Mouse (Mus musculus): ENCODE results near the gene Il12rb2. TPM values are rescaled to one million over a fixed set of nuclear protein-coding genes. Genes with fewer than 3 reads are reported as not detected.

Gene Il12rb2
- total RNA-seq, 2 experiments from 2014 or later: 3.0 to 17.5 TPM

DNA sequence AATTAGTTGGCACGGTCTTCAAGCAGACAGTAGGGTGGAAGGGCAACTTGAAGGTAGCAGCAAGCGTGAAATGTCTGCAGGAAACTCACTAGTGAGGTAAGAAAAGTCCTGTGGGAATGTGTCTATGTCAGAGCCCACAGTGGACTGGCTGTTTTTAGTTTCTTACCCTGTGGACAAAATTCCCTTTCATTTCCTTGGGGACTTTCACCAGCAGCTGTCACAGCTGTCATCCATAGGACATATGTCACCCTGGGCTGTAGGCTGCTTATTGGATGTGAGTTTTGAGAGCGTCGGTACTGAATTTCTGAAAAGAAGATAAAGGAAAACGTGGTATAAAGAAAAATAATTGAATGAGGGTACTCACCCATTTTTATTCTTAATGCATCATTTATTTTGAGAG, 77.2 kb downstream of the Il12rb2 start:
- no peak for ATAC-seq (ENCODE audit: poor library complexity, severe bottlenecking)

DNA sequence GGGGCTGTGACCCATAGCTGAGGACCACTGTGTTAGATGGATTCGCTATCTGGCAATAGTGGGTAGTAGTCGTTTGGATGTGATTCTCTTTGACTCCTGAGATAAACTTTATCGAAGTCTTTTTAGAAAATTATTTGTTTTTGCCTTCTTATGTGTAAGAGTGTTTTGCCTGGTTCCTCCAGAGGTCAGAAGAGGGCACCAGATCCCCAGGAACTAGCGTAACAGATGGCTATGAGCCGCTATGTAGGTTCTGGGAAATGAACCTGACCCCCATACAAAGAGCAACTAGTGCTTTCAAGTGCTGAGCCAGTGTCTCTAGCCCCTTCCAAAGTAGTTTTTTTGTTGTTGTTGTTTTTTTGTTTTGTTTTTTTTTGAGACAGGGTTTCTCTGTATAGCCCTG, 79.9 kb downstream of the Il12rb2 start:
- ATAC-seq (ENCODE audit: poor library complexity, severe bottlenecking): peak; percentile 33; the same call in 1 of the 2 replicates

DNA sequence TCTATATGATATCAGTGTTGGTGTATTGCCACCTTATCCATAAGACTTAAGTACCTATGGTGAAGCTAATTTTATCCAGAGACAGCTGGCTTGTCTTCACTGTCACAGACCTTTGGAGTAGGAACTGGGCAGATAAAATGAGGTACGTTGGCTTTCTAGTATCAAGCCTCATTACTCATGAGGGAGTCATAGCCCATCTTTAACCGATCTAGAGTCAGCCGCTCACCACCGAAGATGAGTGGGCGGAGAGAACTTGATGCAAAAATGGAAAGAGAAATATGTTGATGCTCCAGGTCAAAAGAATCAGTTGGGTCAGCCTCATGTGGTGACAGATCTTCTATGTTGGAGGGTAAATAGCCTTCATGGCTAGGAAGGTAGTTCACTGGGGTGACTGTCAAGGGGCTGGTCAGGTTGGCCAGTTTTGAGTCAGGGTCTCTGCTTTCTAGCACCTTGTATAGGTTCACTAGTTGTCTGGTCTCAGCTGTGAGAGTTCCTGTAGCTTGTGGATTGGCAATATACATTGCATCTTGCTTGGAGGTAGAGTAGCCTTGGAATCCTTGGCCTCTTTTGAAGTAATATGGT, 83.9 kb downstream of the Il12rb2 start:
- ATAC-seq (ENCODE audit: poor library complexity, severe bottlenecking): no peak

DNA sequence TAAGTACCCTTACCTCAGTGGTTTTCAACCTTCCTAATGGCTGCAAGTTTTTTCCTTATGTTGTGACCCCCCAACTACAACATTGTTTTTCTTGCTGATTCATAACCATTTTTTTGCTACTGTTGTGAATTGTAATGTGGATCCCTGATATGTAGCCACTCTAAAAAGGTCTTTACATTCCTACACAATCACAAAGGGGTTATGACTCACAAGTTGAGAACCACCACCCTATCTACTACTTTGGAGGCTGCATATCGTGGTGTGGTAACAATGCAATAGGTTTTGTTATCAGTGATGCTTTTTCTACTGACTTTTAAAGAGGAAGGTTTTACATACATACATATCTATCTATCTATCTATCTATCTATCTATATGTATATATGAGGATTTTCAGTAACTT, 93.1 kb downstream of the Il12rb2 start:
- ATAC-seq (ENCODE audit: poor library complexity, severe bottlenecking): no peak

DNA sequence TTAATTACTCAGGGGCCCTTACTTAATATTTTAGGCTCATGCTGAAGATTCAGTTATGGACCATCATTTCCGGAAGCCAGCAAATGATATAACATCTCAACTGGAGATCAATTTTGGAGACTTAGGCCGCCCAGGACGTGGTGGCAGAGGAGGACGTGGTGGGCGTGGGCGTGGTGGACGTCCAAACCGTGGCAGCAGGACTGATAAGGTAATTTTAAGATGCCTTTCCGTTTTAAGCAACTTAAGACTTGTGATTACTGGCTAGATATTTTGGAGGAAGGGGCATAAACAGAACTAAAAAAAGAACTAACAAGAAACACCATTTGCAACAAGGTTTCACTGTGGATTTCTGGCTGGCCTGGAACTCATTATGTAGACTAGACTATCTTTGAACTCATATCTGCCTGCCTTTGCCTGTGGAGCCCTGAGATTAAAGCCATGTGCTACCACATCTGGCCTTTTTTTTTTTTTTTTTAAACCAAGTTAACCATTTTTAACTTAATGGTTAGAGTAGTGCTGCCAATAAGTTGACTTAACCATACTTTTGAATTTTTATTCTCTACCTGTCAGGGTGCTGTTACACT, 94.3 kb downstream of the Il12rb2 start:
- no peak for ATAC-seq (ENCODE audit: poor library complexity, severe bottlenecking)

DNA sequence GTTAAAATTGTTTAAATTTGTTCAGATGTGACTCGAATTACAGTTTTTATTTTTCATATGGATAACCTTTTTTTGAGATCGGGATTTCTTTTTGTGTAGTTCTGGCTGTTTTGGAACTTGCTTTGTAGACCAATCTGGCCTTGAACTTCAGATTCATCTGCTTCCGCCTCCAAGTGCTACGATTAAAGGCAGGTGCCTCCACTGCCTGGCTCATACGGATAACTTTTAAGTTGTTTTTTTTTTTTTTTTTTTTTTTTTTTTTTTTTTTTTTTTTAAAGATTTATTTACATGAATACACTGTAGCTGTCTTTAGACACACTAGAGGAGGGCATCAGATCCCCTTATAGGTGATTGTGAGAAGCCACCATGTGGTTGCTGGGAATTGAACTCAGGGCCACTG, 98.0 kb downstream of the Il12rb2 start:
- no peak for ATAC-seq (ENCODE audit: poor library complexity, severe bottlenecking)

DNA sequence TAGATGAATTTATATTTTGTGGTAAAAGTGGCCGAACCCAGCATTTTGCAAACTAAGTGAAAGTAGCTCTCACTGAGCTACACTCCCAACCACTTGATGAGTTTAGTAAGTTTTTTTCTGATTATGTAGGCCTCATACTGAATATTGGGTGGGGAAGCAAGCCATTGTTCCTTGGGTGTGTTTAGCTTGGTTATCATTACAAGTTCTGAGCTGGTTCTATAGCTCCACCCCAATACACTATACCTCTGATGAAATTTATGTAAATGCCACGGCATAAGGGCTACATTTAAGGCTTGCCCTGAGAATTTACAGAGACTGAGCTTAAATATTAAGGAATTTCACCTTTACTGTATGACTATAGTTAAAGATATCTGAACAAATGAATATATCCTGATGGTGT, 106.5 kb downstream of the Il12rb2 start:
- no peak for ATAC-seq (ENCODE audit: poor library complexity, severe bottlenecking)

DNA sequence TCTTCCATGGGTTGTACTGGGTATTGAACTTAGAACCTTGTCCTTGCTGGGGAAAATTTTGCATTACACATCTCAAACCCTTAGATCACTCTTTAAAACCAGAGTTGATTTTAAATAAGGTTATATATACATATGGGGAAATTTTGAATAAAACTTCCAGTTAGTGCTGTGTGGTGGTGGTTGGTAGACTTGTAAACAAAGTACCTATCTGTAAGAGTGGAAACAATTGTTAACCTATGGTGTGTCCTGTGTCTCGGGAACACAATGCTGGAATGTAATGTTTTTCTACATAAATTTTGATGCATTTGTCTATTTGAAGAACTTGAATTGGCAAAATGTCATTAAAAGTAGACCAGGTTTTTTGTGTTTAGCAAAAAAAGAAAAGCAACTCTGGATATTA, 107.0 kb downstream of the Il12rb2 start:
- ATAC-seq (ENCODE audit: poor library complexity, severe bottlenecking): no peak

DNA sequence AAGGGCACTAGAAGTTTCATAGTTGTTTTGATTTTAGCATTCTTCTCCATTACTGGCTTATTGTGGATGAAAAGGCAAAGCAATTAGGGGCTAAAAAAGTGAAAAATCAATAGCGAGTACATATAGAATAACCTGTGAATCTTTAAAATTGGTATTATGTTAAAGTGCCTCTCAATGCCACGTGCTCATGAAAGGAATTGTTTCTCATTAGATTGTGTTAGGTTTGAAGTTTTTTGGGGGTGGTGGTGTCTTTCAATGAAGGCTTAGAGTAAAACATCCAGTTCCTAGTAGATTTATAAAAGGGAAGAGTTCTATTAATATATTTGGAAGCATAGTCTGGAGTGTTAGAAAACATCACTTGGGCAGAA, 107.8 kb downstream of the Il12rb2 start:
- ATAC-seq (ENCODE audit: poor library complexity, severe bottlenecking): no peak

DNA sequence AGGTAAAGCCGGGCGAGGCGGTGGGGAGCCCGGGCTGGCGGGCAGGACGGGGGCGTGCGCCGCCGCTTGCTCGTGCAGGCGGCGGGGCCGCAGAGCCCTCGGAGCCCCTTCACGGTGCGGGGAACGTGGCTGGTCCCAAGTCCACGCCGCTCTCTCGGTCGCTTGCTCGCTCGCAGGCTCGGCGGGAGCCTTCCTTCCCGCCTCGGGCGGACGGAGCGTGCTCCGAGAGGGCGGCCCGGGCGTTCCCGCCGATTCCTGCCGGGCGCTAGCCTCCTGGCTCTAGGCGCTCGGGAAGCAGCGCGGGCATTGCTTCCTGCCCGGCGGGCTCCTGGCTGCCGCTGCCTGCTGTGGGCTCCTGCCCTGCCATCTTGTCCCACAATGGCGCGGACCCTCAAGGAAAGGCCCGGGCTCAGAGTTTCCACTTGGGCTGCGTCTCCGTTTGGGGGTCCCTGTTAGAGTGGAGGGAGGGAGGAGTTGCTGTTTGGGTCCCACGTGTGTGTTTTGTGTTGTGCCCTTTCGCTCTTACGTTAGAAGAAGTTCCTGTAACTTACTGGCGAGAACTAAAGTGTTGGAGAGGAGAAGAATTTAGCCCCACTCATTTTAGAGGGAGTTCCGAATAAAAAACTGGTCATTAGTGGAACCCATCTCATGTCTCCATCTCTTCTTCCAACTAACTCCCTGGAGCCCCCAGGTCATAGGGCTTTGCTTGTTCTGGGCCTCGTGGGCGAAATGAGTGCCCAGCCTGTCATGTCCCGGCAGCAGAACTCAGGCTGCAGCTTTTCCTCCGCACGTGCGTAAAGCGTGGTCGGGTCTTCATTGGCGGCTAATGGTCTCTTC, 108.4 kb downstream of the Il12rb2 start:
- peak; percentile 6; the same call in 1 of the 2 replicates for ATAC-seq (ENCODE audit: poor library complexity, severe bottlenecking)

DNA sequence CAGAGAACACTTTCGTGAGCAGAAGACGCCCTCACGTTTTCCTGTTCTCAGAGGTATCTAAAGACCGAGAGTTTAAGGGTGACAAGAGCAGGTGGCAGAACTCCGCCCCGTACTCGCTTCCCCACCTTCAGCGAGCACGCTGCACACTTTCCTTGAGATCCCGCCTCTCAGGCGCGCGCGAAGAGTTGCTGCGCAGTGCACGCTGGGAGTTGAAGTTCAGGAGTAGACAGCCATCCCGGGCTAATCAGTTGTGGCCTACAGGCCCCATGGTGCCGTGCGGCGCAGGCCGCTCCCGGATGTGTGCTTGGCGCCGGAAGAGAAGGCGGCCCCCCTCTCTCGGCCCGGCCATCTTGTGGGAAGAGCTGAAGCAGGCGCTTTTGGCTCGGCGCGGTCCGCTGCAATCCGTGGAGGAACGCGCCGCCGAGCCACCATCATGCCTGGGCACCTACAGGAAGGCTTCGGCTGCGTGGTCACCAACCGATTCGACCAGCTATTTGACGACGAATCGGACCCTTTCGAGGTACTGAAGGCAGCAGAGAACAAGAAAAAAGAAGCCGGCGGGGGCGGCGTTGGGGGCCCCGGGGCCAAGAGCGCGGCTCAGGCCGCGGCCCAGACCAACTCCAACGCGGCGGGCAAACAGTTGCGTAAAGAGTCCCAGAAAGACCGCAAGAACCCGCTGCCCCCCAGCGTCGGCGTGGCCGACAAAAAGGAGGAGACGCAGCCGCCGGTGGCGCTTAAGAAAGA, 109.2 kb downstream of the Il12rb2 start:
- ATAC-seq (ENCODE audit: poor library complexity, severe bottlenecking): peak; percentile 90

DNA sequence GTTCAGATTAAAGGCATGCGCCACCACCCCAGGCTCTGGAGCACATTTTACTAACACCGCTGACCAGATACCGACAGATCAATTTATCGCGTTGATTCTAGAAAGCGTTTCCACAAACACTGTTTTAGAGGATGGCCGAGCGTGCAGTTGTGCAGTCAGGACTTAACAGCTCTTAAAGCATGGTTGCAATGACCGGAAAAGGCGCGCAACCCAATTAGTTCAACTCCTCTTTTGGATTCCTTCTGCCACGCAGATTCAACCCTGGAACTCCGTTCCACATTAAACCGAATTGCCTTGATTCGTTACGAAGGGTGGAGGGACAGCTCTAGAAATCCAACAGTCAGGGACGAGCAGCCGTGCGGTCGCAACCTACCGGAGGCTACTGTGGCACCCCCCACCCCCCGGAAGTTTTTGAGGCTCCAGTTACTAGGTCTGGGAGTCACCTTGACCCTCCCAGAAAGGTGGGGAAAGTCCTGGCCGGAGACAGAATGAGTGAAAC, 109.8 kb downstream of the Il12rb2 start:
- ATAC-seq (ENCODE audit: poor library complexity, severe bottlenecking): peak; percentile 46

DNA sequence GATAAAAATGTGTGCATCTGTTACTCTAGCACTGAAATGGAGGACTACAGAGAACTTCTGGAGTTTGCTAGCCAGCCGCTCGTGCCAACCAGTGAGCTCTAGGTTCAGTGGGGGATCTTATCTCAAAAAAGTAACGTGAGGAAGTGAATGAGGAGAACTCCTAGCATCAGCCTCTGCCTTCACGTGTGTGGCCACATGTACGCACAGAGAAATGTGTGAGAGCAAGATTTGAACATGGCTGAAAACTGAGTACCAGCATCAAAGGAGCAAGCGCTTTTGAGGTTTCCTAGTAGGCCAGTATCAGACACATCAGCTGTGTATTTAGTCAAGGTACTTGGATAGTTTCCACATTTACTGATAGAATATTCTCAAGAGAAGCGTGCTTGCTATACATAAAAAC, 111.1 kb downstream of the Il12rb2 start:
- no peak for ATAC-seq (ENCODE audit: poor library complexity, severe bottlenecking)

DNA sequence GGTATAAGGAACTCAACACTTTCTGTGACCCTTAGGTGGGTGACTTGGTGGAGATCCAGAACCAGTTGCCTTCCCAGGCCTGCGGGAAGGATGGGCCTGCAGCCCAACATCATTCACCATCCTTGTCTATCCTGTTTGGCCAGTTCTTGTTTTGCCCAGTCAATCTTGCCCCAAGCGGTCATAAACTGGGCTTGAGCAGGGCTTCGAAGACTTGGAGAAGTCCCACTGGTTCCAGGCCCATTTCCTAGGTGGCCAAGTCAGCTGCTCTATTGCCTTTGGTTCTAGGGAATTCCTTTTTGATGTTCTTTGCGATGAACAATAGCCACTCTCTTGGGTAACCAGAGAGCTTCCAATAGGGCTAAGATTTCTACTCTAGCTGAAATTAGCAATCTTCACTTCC, 124.9 kb downstream of the Il12rb2 start:
- ATAC-seq (ENCODE audit: poor library complexity, severe bottlenecking): no peak

DNA sequence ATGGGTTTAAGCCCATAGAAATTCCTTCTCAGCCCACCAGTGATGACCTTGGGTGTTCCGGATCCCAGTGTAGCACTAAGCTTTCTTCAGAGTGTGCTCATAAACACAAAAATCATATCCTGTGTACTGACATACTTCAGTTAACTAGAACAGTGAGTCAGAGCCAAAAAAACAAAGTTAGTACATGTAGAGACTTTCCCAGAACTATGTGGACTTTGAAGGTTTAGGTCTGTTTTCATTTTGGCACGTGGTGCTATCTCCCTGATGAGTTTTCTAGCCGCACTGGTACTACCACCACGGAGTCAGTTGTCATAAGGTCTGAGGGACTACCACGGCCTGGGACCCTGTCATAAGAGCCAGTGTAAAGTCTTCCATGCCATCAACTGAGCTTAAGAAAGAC, 131.5 kb downstream of the Il12rb2 start:
- ATAC-seq (ENCODE audit: poor library complexity, severe bottlenecking): no peak

DNA sequence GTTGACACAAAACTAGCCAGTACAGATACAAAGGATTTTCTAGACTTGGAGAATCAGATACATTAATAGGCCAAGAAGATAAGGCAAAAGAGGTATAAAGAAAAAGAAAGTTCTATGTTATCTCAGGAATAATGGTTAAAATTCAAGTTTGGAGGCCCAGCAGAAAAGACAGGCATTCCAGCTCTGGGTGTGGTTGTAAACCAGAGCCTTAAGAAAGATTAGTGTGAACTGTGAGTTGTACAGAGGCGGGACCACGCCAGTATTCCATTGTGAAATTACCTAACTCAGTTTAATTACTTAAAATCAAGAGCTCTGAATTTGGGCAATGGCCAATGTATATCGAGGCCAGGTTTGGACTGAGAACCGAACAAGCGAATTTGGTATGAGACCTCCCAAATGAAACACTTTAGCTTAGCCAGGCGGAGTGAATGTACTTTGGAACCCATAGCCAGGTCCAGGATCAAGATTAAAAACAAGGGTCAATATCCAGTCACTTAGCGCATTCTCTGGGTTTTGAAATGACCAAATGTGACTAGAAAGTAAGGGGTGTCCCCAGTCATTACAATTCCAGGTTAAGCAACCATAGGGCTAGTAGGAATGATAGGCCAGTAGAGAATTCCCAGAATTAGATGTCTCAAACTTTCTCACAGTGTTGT, 132.1 kb downstream of the Il12rb2 start:
- no peak for ATAC-seq (ENCODE audit: poor library complexity, severe bottlenecking)

Other genes with a start within 250 kb of the Il12rb2 start
- 412 and 434 TPM in 2 replicates for gene Serbp1, start 138.0 kb downstream of the Il12rb2 start, total RNA-seq (2015)
- 996 and 1,021 TPM in 2 replicates for gene Serbp1, start 138.0 kb downstream of the Il12rb2 start, total RNA-seq (2017)
- 0.18 TPM in 1 of 2 replicates, not detected in the other for gene Il23r, start 115.7 kb upstream of the Il12rb2 start, total RNA-seq (2015)
- 0.08 and 0.11 TPM in 2 replicates for gene Il23r, start 115.7 kb upstream of the Il12rb2 start, total RNA-seq (2017)
- 9.8 and 11.4 TPM in 2 replicates for gene Tacstd2, start 159.6 kb upstream of the Il12rb2 start, total RNA-seq (2015)
- gene Tacstd2, start 159.6 kb upstream of the Il12rb2 start, total RNA-seq (2017): 8.5 and 13.0 TPM in 2 replicates

Data from megakaryocyte, adult 5-6 weeks (primary cell).